Mouse (Mus musculus): ENCODE data around the gene Nav3.
"Not testable (repeated sequence)": the region's sequence is repeated elsewhere in the genome, so short reads cannot be mapped to it uniquely, and the experiment has no call there.

Nav3 gene

DNA sequence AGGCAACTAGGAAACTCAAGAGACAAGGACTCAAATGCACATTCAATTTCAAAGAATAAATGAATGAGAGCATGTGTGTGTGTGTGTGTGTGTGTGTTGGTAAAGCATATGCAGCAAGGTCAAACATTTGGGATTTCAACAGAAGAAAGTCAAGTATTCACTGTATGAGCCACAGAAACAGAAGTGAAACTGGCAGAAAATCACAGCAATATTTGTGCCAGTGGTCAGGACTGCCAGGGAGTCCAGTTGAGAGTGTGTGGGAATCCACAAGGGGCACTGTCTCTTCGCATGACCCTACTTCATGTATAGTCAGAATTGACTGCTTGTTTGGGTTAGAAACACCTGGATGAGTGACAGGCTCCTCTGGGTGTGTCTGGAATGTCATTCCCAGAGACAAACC lies 370.1 kb downstream of the Nav3 start:
- in situ Hi-C loops (cut with MboI, MseI): no loop called here

- in situ Hi-C loops (cut with MboI, MseI): no loop called here
Observed at GRCm38 (mm10) chr10:110085156-110085555, 370.8 kb downstream of the Nav3 start.

DNA sequence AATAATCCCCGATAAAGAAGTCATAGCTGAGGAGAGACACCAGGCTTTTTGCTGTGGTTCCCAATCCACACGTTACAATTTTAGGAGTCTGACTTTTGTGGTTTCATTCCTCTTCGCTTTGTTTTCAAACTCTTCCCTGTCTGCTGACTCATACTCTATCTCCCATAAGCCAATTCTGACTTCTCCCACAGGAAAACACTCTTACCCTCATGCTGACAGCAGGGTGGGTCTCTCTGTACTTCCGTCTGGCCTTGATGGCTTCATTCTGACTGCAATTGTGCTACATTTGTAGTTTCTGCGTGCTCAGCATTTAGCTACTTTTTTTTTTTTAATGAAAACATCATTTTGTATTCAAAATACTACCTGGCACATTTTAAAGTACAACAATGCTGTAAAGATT lies 379.4 kb downstream of the Nav3 start:
- in situ Hi-C loops (cut with MboI, MseI): no loop called here

DNA sequence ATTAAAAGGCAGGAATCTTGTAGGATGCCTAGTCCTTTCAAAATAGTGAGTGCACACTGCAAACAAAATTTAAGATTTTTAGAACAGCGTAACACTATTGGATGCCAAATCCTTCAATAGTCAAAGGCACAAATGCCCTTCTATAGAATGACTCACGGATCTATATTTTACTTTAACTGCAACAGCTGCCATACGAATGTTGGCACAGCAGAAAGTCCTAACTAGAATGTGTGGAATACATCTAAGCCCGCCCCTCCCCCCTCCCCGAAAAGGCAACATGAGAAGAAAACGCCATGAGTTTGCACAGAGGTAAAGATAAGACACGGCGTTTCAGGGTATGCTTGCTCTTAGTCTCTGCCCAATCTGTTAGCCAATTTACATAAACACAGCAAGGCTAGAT lies 383.6 kb downstream of the Nav3 start:
- in situ Hi-C loops (cut with MboI, MseI): no loop called here

DNA sequence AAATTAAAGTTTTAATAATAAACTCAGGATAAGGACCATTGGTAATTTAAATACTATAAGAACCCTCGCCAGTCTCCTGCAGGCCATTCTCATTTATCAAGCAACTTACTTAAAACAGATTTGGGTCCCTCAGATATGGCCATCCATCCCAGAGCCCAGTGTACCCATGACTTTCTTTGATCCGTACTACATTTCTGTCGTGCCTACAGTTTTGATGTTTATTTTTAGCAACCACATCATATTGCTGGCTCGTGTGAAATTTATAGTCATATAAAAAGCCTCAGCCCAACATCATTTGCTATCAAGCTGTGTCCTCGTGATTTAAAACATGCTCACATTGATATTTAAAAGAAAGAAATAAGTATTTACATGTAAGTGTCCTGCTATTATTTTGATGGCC lies 394.8 kb downstream of the Nav3 start:
- in situ Hi-C loops (cut with MboI, MseI): no loop called here

DNA sequence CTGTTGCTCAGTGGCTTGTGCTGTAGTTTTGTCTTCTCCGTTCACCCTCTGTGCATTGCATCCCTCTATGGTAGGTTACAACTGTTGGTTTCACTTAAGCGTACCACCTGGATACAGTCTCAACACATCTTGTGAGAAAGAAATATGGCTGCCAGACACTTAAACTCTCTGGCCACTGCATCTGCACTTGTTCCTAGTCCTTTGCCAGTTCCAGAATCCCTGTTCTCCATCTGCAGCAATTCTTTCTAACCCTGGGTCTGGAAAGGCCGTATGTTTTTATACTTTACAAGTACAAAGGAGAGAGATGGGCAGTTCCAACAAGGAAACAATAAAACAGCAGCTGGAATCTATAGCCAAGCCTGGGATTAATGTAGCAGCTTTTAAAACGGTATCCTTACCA lies 418.5 kb downstream of the Nav3 start:
- in situ Hi-C loops (cut with MboI, MseI): no loop called here

- in situ Hi-C loops (cut with MboI, MseI): no loop called here
Observed at GRCm38 (mm10) chr10:110034582-110035099, 421.4 kb downstream of the Nav3 start.

DNA sequence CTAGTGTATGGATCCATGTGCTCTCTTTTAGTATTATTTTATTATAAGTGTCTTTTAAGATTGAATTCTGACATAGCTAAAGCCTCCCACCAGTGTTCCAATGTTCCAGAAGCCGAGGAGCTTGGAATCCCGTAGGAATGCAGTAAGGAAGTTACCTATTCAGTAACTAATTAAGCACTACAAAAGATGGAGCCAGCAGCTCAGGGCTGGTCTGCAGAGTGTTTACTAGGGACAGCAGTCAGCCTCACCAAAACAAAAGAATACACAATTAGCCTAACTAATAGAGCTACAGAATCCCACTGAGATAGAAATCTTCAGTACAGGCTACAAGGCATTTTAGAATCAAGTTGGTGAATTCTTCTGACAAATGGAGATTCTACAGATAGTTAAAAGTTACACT lies 431.1 kb downstream of the Nav3 start:
- in situ Hi-C loops (cut with MboI, MseI): not testable (repeated sequence)

DNA sequence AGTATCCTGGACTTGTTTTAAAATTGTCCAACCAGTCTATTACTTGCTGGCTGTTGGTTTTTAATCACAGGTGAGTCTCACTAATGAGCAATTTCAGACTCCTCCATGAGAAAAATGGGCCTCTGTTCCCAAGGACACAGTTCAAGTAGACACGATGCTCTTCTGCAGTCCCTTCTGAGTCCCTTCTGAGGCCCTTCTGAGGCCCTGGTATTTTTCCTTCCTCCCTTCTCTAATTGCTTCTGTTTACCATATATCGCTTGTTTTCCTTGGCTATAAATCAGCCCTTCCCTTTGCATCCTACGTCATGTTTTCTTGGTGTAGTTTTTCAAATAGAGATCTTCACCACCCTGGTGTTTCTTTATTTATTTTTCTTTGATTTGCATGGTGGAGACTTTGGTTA lies 433.9 kb downstream of the Nav3 start:
- in situ Hi-C loops (cut with MboI, MseI): no loop called here

DNA sequence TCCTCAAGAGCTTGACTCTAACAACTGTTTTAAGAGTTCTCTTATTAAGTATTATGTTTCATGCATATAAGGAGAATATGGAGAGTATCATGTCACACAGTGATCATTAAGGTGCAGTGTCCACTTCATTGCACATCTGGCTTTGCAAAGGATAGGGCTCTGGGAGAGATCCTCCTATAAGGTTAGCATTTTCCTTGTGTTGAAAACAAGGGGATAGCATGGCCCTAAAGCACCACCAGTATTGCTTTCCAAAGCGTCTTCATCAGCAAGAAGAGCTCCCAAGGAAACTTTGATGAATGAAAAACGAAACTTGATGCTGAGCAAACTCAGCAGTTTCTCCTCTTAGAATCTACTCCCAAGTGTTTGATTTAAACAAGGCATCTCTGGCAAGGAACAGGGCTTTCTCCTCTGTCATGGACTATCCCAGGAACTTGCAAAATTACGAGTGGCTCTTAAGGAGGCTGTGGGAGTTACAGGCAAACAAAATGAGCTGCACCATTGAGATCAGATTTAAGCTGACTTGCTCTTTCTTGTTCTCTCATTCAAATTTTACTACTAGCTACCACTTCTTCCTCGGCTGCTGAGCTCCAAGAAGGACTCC lies 436.6 kb downstream of the Nav3 start:
- in situ Hi-C loops (cut with MboI, MseI): no loop called here

GRCm38 (mm10) chr10:110001328-110001727 lies 454.7 kb downstream of the Nav3 start:
- in situ Hi-C loops (cut with MboI, MseI): not testable (repeated sequence)

GRCm38 (mm10) chr10:110000755-110001247 lies 455.2 kb downstream of the Nav3 start:
- in situ Hi-C loops (cut with MboI, MseI): no loop called here

- in situ Hi-C loops (cut with MboI, MseI): no loop called here
Observed at GRCm38 (mm10) chr10:109999904-110000303, 456.1 kb downstream of the Nav3 start.

DNA sequence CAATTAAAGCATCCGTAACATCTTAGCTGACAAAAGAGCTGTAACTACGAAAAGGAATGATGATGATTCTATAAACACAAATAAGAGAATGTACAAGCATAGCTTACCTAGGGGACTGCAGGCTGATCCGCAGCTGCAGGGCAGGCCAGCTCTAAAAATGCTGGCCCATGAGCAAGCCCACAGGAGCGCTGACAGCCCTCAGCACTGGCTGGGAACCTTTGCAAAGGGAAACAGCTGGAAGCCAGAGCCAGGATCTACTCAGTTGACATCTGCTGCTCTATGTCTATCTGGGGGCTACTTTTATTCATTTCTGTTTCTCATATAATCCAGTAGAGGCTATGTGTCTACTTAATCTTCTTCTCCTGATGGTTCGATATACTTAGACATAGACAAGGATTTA lies 461.7 kb downstream of the Nav3 start:
- in situ Hi-C loops (cut with MboI, MseI): no loop called here

- in situ Hi-C loops (cut with MboI, MseI): no loop called here
Observed at GRCm38 (mm10) chr10:109985824-109986485, 470.0 kb downstream of the Nav3 start.

GRCm38 (mm10) chr10:109976351-109976750 lies 479.7 kb downstream of the Nav3 start:
- in situ Hi-C loops (cut with MboI, MseI): no loop called here

DNA sequence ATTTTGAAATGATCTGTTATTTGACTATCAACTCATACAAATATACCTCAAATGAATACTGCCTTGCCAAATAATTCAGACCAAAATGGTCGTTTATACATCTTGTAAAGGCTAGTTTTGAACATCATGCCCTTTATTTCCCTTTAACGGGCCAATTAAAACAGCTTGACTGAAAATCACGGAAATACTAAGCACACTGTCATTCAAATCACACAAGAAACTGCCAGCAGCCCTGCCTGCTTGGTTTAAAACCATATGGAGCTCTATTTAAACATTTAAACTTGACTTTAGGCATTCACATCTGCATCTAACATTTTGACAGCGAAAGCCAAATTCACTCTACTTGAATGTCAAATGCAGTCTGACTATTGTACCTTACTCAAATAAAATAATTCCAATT lies 481.8 kb downstream of the Nav3 start:
- in situ Hi-C loops (cut with MboI, MseI): no loop called here

DNA sequence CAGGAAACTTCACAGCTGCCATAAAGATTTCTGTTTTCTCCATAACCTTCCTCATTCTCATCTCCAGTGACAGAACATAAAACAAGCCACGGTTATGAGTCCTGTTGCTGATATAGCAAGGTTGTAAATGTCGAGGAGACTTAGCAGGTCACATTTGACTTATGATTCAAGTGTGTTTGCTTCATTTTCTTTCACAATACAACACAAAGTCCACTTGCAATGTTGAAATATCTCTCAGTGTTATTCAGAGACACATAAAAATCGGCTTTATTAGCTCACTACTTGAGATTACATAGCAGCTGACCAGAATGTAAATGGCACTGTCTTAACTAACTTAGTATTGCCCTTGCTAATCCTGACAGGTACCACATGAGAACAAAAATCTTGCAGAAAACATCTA lies 482.5 kb downstream of the Nav3 start:
- in situ Hi-C loops (cut with MboI, MseI): no loop called here

GRCm38 (mm10) chr10:109950296-109950695 lies 505.7 kb downstream of the Nav3 start:
- in situ Hi-C loops (cut with MboI, MseI): no loop called here

DNA sequence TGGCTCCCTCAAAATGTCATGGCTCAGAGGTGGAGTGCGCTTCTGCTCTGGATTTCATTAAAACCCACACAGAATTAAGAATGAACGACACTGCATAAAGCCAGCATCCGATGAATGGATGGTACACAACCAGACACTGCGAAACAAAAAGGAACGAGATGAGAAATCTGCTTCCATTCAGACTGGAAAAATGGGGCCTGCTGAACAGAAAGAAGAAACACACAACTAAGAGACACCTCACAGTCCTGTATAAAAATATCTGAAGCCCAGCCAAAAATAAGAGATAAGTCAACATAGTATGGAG lies 526.7 kb downstream of the Nav3 start:
- in situ Hi-C loops (cut with MboI, MseI): no loop called here

- in situ Hi-C loops (cut with MboI, MseI): no loop called here
Observed at GRCm38 (mm10) chr10:109928547-109929318, 527.3 kb downstream of the Nav3 start.

- in situ Hi-C loops (cut with MboI, MseI): no loop called here
Observed at GRCm38 (mm10) chr10:109926149-109926548, 529.9 kb downstream of the Nav3 start.

GRCm38 (mm10) chr10:109924136-109924535 lies 531.9 kb downstream of the Nav3 start:
- in situ Hi-C loops (cut with MboI, MseI): no loop called here
